Mouse (Mus musculus) Patski (cell line): ENCODE data around the gene Rassf8. TPM values are rescaled to one million over a fixed set of nuclear protein-coding genes. Genes with fewer than 3 reads are reported as not detected.

Experiments
- ATAC-seq: fragments of 100-300 bp; one replicate; pipeline ENCODE4 v1.8.0; 2021
- CTCF ChIA-PET: fragments of 350-600 bp; sonication (Branson Sonifier 250); formaldehyde crosslinking; loops from one replicate; lab custom pipeline; 2022; ENCODE audit warnings: inconsistent platforms; lab: Charles Lee
- POLR2A ChIA-PET: fragments of 350-600 bp; sonication (Branson Sonifier 250); formaldehyde crosslinking; loops from one replicate; lab custom pipeline; 2022; ENCODE audit warnings: antibody characterized with exemption, inconsistent platforms; lab: Charles Lee
- DNase-seq: peaks from one replicate; pipeline ENCODE4 v3.0.0-alpha.2; 2011; ENCODE audit warnings: low read depth, low spot score
- H3K27me3 ChIP-seq: fragments of 371-371 bp; one replicate; pipeline ENCODE4 v1.5.1; 2021
- CTCF ChIP-seq: fragments of 100-300 bp; IDR thresholded peaks from one replicate; pipeline ENCODE4 v1.5.1; 2021
- in situ Hi-C: fragments of 300-500 bp; cut with MboI; formaldehyde crosslinking; loops from 3 replicates; pipeline ENCODE4 v1.11.1; 2018; ENCODE audit warnings: low pct_unique_long_range_greater_than_20kb, mixed read lengths
- polyA plus RNA-seq: library from polyadenylated mRNA; unstranded; gene quantifications from one replicate; pipeline ENCODE4 v1.2.3, GENCODE M21; 2021

Gene Rassf8
- polyA plus RNA-seq, 1 experiment from 2014 or later: 41.8 TPM

- in situ Hi-C loops: no loop called here
- no peak for ATAC-seq
- CTCF ChIA-PET: no interaction called here
- DNase-seq: no peak
- TF ChIP-seq CTCF: no peak
- POLR2A ChIA-PET: interaction anchor here (1.1 kb wide), 1 partner anchor 12 kb away, joined by 3 read pairs; no protein-coding TSS in a partner anchor
- H3K27me3 ChIP-seq: no peaks in the 10 kb centered on the region
Measured at GRCm38 (mm10) chr6:145723131-145723863, 23.3 kb upstream of the Rassf8 start.

- ChIA-PET POLR2A (no interaction called here), CTCF (interaction anchor here (0.9 kb wide), 1 partner anchor 14 kb away, joined by 3 read pairs; no protein-coding TSS in a partner anchor)
- no peak for TF ChIP-seq CTCF
- DNase-seq (no peak), ATAC-seq (peak; percentile 90)
- no peaks in the 10 kb centered on the region for H3K27me3 ChIP-seq
- in situ Hi-C loops: no loop called here
Measured at GRCm38 (mm10) chr6:145725849-145726248, 20.7 kb upstream of the Rassf8 start.

DNA sequence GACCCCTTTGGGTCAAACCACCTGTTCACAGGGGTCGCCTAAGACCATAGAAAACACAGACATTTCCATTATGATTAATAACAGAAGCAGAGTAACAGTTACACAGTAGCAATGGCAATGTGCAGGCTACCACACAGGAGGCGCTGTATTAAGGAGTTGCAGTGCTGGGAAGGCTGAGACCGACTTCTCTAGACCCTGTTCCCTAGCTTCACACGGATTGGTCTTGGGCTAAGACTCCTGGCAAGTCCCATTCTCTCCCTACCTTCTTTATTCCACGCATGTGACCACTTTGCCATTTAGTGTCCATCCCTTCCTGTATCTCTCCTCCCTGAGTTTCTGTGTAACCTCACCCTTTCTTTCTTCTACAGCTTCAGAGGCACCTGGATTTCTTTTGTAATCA is 19.6 kb upstream of the Rassf8 start:
- DNase-seq (no peak), ATAC-seq (no peak)
- POLR2A ChIA-PET: no interaction called here
- in situ Hi-C loops: no loop called here
- TF ChIP-seq CTCF: no peak
- no peaks in the 10 kb centered on the region for H3K27me3 ChIP-seq
- CTCF ChIA-PET: interaction anchor here (0.9 kb wide), 1 partner anchor 13 kb away, joined by 3 read pairs; no protein-coding TSS in a partner anchor

DNA sequence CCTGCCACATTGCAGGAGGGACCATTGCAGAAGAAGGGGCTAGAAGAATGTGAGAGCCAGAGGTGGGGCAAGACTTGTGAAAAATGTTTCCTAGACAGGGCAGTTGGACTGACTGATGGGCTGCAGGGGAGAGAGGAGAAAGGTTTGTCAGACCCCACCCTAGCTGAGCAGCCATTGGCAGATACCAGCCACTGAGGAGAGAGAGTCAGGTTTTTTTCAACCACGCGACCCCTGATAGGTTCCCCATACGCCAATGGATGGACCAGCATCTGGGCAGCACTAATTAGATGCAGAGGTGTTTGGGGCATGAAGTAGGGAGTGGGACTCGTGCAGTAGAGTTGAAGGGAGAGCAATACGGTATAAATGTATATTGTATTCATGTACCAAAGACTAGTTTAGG is 13.7 kb upstream of the Rassf8 start:
- ATAC-seq (no peak), DNase-seq (no peak)
- no peaks in the 10 kb centered on the region for H3K27me3 ChIP-seq
- CTCF ChIA-PET: no interaction called here
- in situ Hi-C loops: no loop called here
- POLR2A ChIA-PET: no interaction called here
- no peak for TF ChIP-seq CTCF

- H3K27me3 ChIP-seq: no peaks in the 10 kb centered on the region
- DNase-seq (no peak), ATAC-seq (no peak)
- POLR2A ChIA-PET: no interaction called here
- in situ Hi-C loops: no loop called here
- CTCF ChIA-PET: no interaction called here
- TF ChIP-seq CTCF: no peak
Measured at GRCm38 (mm10) chr6:145733276-145733675, 13.3 kb upstream of the Rassf8 start.

DNA sequence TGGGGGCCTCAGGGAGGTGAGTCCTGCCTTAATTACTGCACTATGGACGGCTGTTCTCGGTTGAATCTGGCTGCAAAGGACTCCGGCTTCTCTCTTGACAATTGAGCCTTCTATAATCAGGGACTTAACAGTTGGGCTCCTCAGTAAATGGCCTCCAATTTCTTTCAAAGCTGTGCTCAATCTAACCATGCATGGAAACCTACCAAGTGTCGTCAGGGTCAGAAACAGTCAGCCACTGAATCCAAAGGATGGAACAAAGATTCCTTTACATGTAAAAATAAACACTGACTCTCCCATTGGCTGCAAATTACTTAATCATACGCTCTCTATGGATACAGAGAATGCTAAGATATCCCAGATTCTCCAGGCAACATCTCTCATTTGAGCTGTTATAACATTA is 12.6 kb upstream of the Rassf8 start:
- H3K27me3 ChIP-seq: no peaks in the 10 kb centered on the region
- POLR2A ChIA-PET: no interaction called here
- in situ Hi-C loops: no loop called here
- ATAC-seq (no peak), DNase-seq (no peak)
- TF ChIP-seq CTCF: no peak
- CTCF ChIA-PET: no interaction called here

GRCm38 (mm10) chr6:145736099-145736498 is 10.4 kb upstream of the Rassf8 start:
- H3K27me3 ChIP-seq: no peaks in the 10 kb centered on the region
- in situ Hi-C loops: no loop called here
- no peak for DNase-seq
- CTCF ChIA-PET: no interaction called here
- POLR2A ChIA-PET: no interaction called here
- no peak for TF ChIP-seq CTCF
- no peak for ATAC-seq

- DNase-seq (no peak), ATAC-seq (no peak)
- in situ Hi-C loops: no loop called here
- CTCF ChIA-PET: interaction anchor here (1.4 kb wide), 1 partner anchor 12 kb away, joined by 3 read pairs; no protein-coding TSS in a partner anchor
- no peak for TF ChIP-seq CTCF
- POLR2A ChIA-PET: no interaction called here
- H3K27me3 ChIP-seq: no peaks in the 10 kb centered on the region
Measured at GRCm38 (mm10) chr6:145739231-145739630, 7.3 kb upstream of the Rassf8 start.

GRCm38 (mm10) chr6:145740011-145740410 is 6.5 kb upstream of the Rassf8 start:
- no peak for TF ChIP-seq CTCF
- POLR2A ChIA-PET: no interaction called here
- CTCF ChIA-PET: interaction anchor here (0.8 to 1.4 kb wide), 2 partner anchors 13 to 208 kb away, joined by 3 read pairs; no protein-coding TSS in a partner anchor
- no peak for ATAC-seq
- no peaks in the 10 kb centered on the region for H3K27me3 ChIP-seq
- in situ Hi-C loops: no loop called here
- DNase-seq: no peak

GRCm38 (mm10) chr6:145745291-145745690 is 1.3 kb upstream of the Rassf8 start:
- in situ Hi-C loops: loop anchor here (5.0 kb wide), 2 partner anchors 47 to 303 kb away; no protein-coding TSS in a partner anchor
- H3K27me3 ChIP-seq: no peaks in the 10 kb centered on the region
- peak; percentile 53 for DNase-seq
- no peak for ATAC-seq
- ChIA-PET POLR2A (interaction anchor here (0.7 kb wide), 2 partner anchors 259 to 272 kb away, joined by 3 to 4 read pairs; no protein-coding TSS in a partner anchor), CTCF (interaction anchor here (1.0 to 1.5 kb wide), 3 partner anchors 10 to 328 kb away, joined by 3 to 5 read pairs (median 4); no protein-coding TSS in a partner anchor)
- TF ChIP-seq CTCF: no peak
